Mouse (Mus musculus): ENCODE results near the gene Nrxn3. TPM values are rescaled to one million over a fixed set of nuclear protein-coding genes. Genes with fewer than 3 reads are reported as not detected.

Gene Nrxn3
- total RNA-seq (2021), result under 1 TPM; 0.08 to 0.13 TPM

GRCm38 (mm10) chr12:88722691-88723070 lies at the start of gene Nrxn3:
Gene Nrxn3, plus strand, starts transcription at chr12:88722876.
- intact Hi-C loops (cut with DNase I), result no loop called here
- no peak for DNase-seq (ENCODE audit: low spot score)

- no peak for DNase-seq (ENCODE audit: low spot score)
- intact Hi-C loops (cut with DNase I), result no loop called here
Observed at GRCm38 (mm10) chr12:88704159-88704846, 18.4 kb upstream of the Nrxn3 start.

- intact Hi-C loops (cut with DNase I), result no loop called here
- DNase-seq (ENCODE audit: low spot score), result no peak
Observed at GRCm38 (mm10) chr12:88705959-88706358, 16.7 kb upstream of the Nrxn3 start.

GRCm38 (mm10) chr12:88707786-88708185 lies 14.9 kb upstream of the Nrxn3 start:
- DNase-seq (ENCODE audit: low spot score), result no peak
- intact Hi-C loops (cut with DNase I), result no loop called here

- intact Hi-C loops (cut with DNase I), result no loop called here
- no peak for DNase-seq (ENCODE audit: low spot score)
Observed at GRCm38 (mm10) chr12:88709223-88709622, 13.5 kb upstream of the Nrxn3 start.

GRCm38 (mm10) chr12:88713456-88713855 lies 9.2 kb upstream of the Nrxn3 start:
- intact Hi-C loops (cut with DNase I), result no loop called here

GRCm38 (mm10) chr12:88722031-88722690 lies 515 bp upstream of the Nrxn3 start:
- intact Hi-C loops (cut with DNase I), result no loop called here
- DNase-seq (ENCODE audit: low spot score), result no peak

More at GRCm38 (mm10) chr12:88713456-88713855, 9.2 kb upstream of the Nrxn3 start:
- no peak for DNase-seq (ENCODE audit: low spot score)

- intact Hi-C loops (cut with DNase I), result no loop called here
- DNase-seq (ENCODE audit: low spot score), result no peak
Observed at GRCm38 (mm10) chr12:88726316-88726715, 3.6 kb downstream of the Nrxn3 start.

GRCm38 (mm10) chr12:88726755-88727154 lies 4.1 kb downstream of the Nrxn3 start:
- no peak for DNase-seq (ENCODE audit: low spot score)
- intact Hi-C loops (cut with DNase I), result no loop called here

- intact Hi-C loops (cut with DNase I), result no loop called here
Observed at GRCm38 (mm10) chr12:88730720-88731119, 8.0 kb downstream of the Nrxn3 start.

GRCm38 (mm10) chr12:88735045-88735444 lies 12.4 kb downstream of the Nrxn3 start:
- intact Hi-C loops (cut with DNase I), result no loop called here
- no peak for DNase-seq (ENCODE audit: low spot score)

More at GRCm38 (mm10) chr12:88730720-88731119, 8.0 kb downstream of the Nrxn3 start:
- no peak for DNase-seq (ENCODE audit: low spot score)

- intact Hi-C loops (cut with DNase I), result no loop called here
- no peak for DNase-seq (ENCODE audit: low spot score)
Observed at GRCm38 (mm10) chr12:88737081-88737480, 14.4 kb downstream of the Nrxn3 start.

GRCm38 (mm10) chr12:88738616-88739015 lies 15.9 kb downstream of the Nrxn3 start:
- intact Hi-C loops (cut with DNase I), result no loop called here
- no peak for DNase-seq (ENCODE audit: low spot score)

GRCm38 (mm10) chr12:88746788-88747187 lies 24.1 kb downstream of the Nrxn3 start:
- intact Hi-C loops (cut with DNase I), result no loop called here
- no peak for DNase-seq (ENCODE audit: low spot score)

- DNase-seq (ENCODE audit: low spot score), result no peak
- intact Hi-C loops (cut with DNase I), result no loop called here
Observed at GRCm38 (mm10) chr12:88764791-88765190, 42.1 kb downstream of the Nrxn3 start.

- intact Hi-C loops (cut with DNase I), result no loop called here
Observed at GRCm38 (mm10) chr12:88774666-88775065, 52.0 kb downstream of the Nrxn3 start.

GRCm38 (mm10) chr12:88778036-88778435 lies 55.4 kb downstream of the Nrxn3 start:
- intact Hi-C loops (cut with DNase I), result no loop called here

More at GRCm38 (mm10) chr12:88774666-88775065, 52.0 kb downstream of the Nrxn3 start:
- DNase-seq (ENCODE audit: low spot score), result no peak

GRCm38 (mm10) chr12:88784199-88785147 lies 61.8 kb downstream of the Nrxn3 start:
- DNase-seq (ENCODE audit: low spot score), result no peak
- intact Hi-C loops (cut with DNase I), result no loop called here

More at GRCm38 (mm10) chr12:88778036-88778435, 55.4 kb downstream of the Nrxn3 start:
- DNase-seq (ENCODE audit: low spot score), result no peak

- no peak for DNase-seq (ENCODE audit: low spot score)
- intact Hi-C loops (cut with DNase I), result no loop called here
Observed at GRCm38 (mm10) chr12:88793314-88793713, 70.6 kb downstream of the Nrxn3 start.

GRCm38 (mm10) chr12:88800990-88801655 lies 78.4 kb downstream of the Nrxn3 start:
- intact Hi-C loops (cut with DNase I), result no loop called here
- DNase-seq (ENCODE audit: low spot score), result no peak
